Mouse (Mus musculus) neural tube, embryonic 13.5 days (tissue): Measurements from ENCODE around the gene Mapkapk2. TPM values are rescaled to one million over a fixed set of nuclear protein-coding genes. Genes with fewer than 3 reads are reported as not detected.
"Not testable (repeated sequence)": the region's sequence is repeated elsewhere in the genome, so short reads cannot be mapped to it uniquely, and the experiment has no call there.

Experiments
- ATAC-seq: fragments of 200-750 bp; cut with Nextera tagmentation; 2 replicates; pipeline ENCODE4 v1.8.0; 2017; ENCODE audit warnings: low read depth, mild to moderate bottlenecking, moderate TSS enrichment, moderate library complexity
- H3K27ac ChIP-seq: fragments of 300-500 bp; sonication (generic); replicated peaks from 2 replicates; pipeline ENCODE4 v1.5.1; 2015; ENCODE audit warnings: moderate library complexity, mild to moderate bottlenecking, inconsistent platforms
- H3K27me3 ChIP-seq: fragments of 300-500 bp; sonication (generic); 2 replicates; pipeline ENCODE4 v1.6.1; 2015; ENCODE audit warnings: mild to moderate bottlenecking, inconsistent platforms
- H3K36me3 ChIP-seq: fragments of 300-500 bp; sonication (generic); 2 replicates; pipeline ENCODE4 v1.6.1; 2015; ENCODE audit warnings: mild to moderate bottlenecking, inconsistent platforms
- H3K4me1 ChIP-seq: fragments of 300-500 bp; sonication (generic); replicated peaks from 2 replicates; pipeline ENCODE4 v1.6.1; 2015; ENCODE audit warnings: inconsistent platforms
- H3K4me2 ChIP-seq: fragments of 300-500 bp; sonication (generic); 2 replicates; pipeline ENCODE4 v1.6.1; 2015; ENCODE audit warnings: inconsistent platforms, mild to moderate bottlenecking, moderate library complexity
- H3K4me3 ChIP-seq: fragments of 300-500 bp; sonication (generic); 2 replicates; pipeline ENCODE4 v1.5.1; 2015; ENCODE audit warnings: mild to moderate bottlenecking, inconsistent platforms
- H3K9ac ChIP-seq: fragments of 300-500 bp; sonication (generic); 2 replicates; pipeline ENCODE4 v1.6.1; 2015; ENCODE audit warnings: moderate library complexity, mild to moderate bottlenecking, inconsistent platforms
- H3K9me3 ChIP-seq: fragments of 300-500 bp; sonication (generic); 2 replicates; pipeline ENCODE4 v1.6.1; 2016; ENCODE audit warnings: inconsistent platforms
- WGBS: fragments of 180-500 bp; shearing (Covaris S2); methylation state at CpG from one replicate; pipeline ENCODE4 v1.1.7; 2015; 5-methylcytosine and 5-hydroxymethylcytosine counted together
- polyA plus RNA-seq: library from polyadenylated mRNA; unstranded; fragments of >200 nt; fragmentation: Nextera tagmentation; extraction: Ambion mirVana; gene quantifications from 2 replicates; pipeline ENCODE4 v1.2.1, GENCODE M21; 2015

Gene Mapkapk2
- polyA plus RNA-seq, 1 experiment from 2014 or later = 22.7 TPM

- Histone ChIP-seq H3K27me3 (no peaks in the 10 kb centered on the region), H3K4me2 (no peak overlapping the region), H3K36me3 (no peaks in the 10 kb centered on the region), H3K9me3 (peaks cover 9% of the 10 kb centered on the region), H3K27ac (no peak overlapping the region), H3K4me1 (no peaks in the 10 kb centered on the region), H3K9ac (no peak overlapping the region), H3K4me3 (no peak overlapping the region)
- ATAC-seq = no peak
- WGBS = 60% methylated on average over 2 of the region's 2 CpGs
These were observed 55.4 kb downstream of the Mapkapk2 start for GRCm38 (mm10) chr1:131042263-131042662.

- Histone ChIP-seq H3K4me2 (no peak overlapping the region), H3K9ac (no peak overlapping the region), H3K9me3 (peaks cover 10% of the 10 kb centered on the region), H3K36me3 (no peaks in the 10 kb centered on the region), H3K4me1 (no peaks in the 10 kb centered on the region), H3K4me3 (no peak overlapping the region), H3K27me3 (no peaks in the 10 kb centered on the region), H3K27ac (no peak overlapping the region)
- 89% methylated on average over 5 of the region's 5 CpGs for WGBS
- no peak for ATAC-seq
These were observed 58.1 kb downstream of the Mapkapk2 start for GRCm38 (mm10) chr1:131039479-131039878.

DNA sequence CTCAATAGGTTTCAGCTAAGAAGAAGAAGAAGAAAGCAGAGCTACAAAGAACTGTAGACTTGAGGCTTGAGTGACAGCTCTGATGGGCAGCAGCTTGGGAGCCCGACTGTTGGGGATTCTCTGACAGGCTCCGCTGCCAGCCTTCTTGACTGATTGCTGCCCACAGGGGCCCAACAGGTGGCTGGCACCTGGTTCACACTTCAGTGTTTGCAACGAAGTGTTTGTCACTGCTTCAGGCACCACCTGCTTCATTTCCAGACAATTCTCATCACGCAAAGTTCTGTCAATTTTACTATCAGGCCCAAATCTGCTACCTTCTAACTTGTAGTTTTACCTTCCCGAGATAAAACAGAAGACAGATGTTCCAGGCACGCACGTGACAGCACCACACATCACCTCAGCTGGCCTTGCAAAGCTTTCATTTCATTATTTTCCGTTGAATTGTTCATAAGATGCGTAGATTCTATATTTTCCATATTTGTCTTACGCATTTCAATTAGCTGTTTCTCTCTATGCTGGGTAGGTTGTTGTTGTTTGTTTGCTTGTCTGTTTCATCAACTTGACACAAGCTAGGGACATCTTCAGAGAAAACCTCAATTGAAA is 59.1 kb downstream of the Mapkapk2 start:
- H3K27ac ChIP-seq = no peak overlapping the region
- H3K9ac ChIP-seq = no peak overlapping the region
- ATAC-seq = no peak
- H3K4me3 ChIP-seq = no peak overlapping the region
- H3K4me2 ChIP-seq = no peak overlapping the region
- H3K4me1 ChIP-seq = no peaks in the 10 kb centered on the region
- no peaks in the 10 kb centered on the region for H3K36me3 ChIP-seq
- WGBS = 93% methylated on average over 10 of the region's 10 CpGs
- H3K9me3 ChIP-seq = peaks cover 10% of the 10 kb centered on the region
- H3K27me3 ChIP-seq = no peaks in the 10 kb centered on the region

DNA sequence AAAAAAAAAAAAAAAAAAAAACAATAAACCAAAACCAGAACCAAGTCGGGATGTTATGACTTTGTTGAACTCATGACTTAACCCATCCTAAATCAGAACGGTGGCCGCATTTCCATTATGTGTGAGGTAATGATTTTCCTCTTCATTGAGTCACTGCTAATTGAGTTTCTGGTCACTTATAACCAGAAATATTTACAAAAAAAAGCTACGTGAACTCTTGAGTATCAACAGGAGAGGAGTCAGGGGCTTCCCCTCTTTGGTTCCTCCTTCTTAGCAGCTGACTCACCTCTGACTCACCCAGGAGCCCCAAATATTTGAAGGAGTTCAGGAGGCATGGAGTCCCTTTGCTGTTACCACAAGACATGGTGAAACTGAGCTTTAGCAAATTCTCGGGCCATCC is 59.6 kb downstream of the Mapkapk2 start:
- Histone ChIP-seq H3K36me3 (no peaks in the 10 kb centered on the region), H3K4me1 (no peaks in the 10 kb centered on the region), H3K4me3 (no peak overlapping the region), H3K27ac (no peak overlapping the region), H3K27me3 (no peaks in the 10 kb centered on the region), H3K4me2 (no peak overlapping the region), H3K9ac (no peak overlapping the region), H3K9me3 (peaks cover 10% of the 10 kb centered on the region)
- ATAC-seq = no peak
- 98% methylated on average over 5 of the region's 5 CpGs for WGBS

DNA sequence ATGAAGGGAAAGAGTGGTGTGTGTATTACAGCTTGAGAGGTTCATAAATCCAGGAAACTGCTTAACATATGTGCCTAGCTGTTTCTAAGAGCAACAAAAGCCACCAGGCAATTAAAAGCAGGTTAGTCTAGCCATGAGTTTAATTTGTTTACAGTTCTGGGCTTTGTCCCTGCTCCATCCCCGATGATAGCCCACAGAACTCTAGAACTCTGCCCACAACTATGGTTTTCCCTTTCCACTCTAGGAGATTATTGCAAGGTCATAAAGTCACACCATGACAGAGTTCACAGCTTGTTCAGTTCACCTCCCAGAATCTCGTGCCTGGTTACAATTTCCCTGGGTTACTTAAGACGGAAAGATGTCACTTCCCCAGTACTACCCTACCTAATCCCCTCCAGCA is 66.4 kb downstream of the Mapkapk2 start:
- 43% methylated on average over 3 of the region's 3 CpGs for WGBS
- H3K9me3 ChIP-seq = no peaks in the 10 kb centered on the region
- H3K4me3 ChIP-seq = no peak overlapping the region
- no peaks in the 10 kb centered on the region for H3K27me3 ChIP-seq
- H3K4me2 ChIP-seq = no peak overlapping the region
- no peaks in the 10 kb centered on the region for H3K4me1 ChIP-seq
- no peak for ATAC-seq
- no peaks in the 10 kb centered on the region for H3K36me3 ChIP-seq
- H3K27ac ChIP-seq = no peak overlapping the region
- H3K9ac ChIP-seq = no peak overlapping the region

DNA sequence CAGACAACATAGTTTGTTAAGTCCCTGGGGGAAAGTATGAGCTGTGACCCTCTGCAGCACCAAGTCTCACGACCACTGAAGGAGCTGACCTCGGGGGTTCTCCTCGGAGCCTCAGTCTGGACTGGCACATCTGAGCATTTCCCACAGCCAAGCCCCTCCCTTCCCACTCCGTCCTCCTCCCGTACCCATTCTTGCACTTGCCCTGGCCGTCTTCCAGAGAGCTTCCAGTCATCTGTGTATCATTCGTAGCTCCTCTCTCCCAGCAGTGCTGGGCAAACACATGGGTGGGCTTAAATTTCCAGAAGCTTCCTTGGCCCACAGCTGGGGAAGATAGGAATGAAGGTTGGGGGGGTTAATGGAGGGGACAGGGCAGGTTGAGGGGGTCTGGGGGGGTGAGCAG is 67.4 kb downstream of the Mapkapk2 start:
- H3K9ac ChIP-seq = no peak overlapping the region
- H3K4me1 ChIP-seq = no peaks in the 10 kb centered on the region
- H3K9me3 ChIP-seq = no peaks in the 10 kb centered on the region
- ATAC-seq = 0 out of 2 replicates have a peak, but pooled peaks have one; percentile 23
- no peak overlapping the region for H3K27ac ChIP-seq
- 70% methylated on average over 7 of the region's 7 CpGs for WGBS
- H3K4me2 ChIP-seq = no peak overlapping the region
- no peaks in the 10 kb centered on the region for H3K36me3 ChIP-seq
- no peak overlapping the region for H3K4me3 ChIP-seq
- no peaks in the 10 kb centered on the region for H3K27me3 ChIP-seq

GRCm38 (mm10) chr1:131029215-131029614 is 68.4 kb downstream of the Mapkapk2 start:
- Histone ChIP-seq H3K4me2 (no peak overlapping the region), H3K9ac (no peak overlapping the region), H3K27ac (no peak overlapping the region), H3K4me1 (no peaks in the 10 kb centered on the region), H3K36me3 (no peaks in the 10 kb centered on the region), H3K4me3 (no peak overlapping the region), H3K27me3 (no peaks in the 10 kb centered on the region), H3K9me3 (no peaks in the 10 kb centered on the region)
- WGBS = 90% methylated on average over 3 of the region's 3 CpGs
- ATAC-seq = no peak

GRCm38 (mm10) chr1:131025843-131026190 is 71.8 kb downstream of the Mapkapk2 start:
- H3K36me3 ChIP-seq = no peaks in the 10 kb centered on the region
- WGBS = 83% methylated on average over 4 of the region's 4 CpGs
- no peak overlapping the region for H3K27ac ChIP-seq
- no peaks in the 10 kb centered on the region for H3K27me3 ChIP-seq
- H3K9ac ChIP-seq = no peak overlapping the region
- no peak overlapping the region for H3K4me2 ChIP-seq
- no peaks in the 10 kb centered on the region for H3K4me1 ChIP-seq
- no peak for ATAC-seq
- H3K9me3 ChIP-seq = no peaks in the 10 kb centered on the region
- no peak overlapping the region for H3K4me3 ChIP-seq

- H3K4me3 ChIP-seq = no peak overlapping the region
- no peak overlapping the region for H3K4me2 ChIP-seq
- H3K4me1 ChIP-seq = no peaks in the 10 kb centered on the region
- H3K27me3 ChIP-seq = no peaks in the 10 kb centered on the region
- 83% methylated on average over 8 of the region's 8 CpGs for WGBS
- H3K9me3 ChIP-seq = no peaks in the 10 kb centered on the region
- no peak overlapping the region for H3K27ac ChIP-seq
- H3K36me3 ChIP-seq = no peaks in the 10 kb centered on the region
- ATAC-seq = no peak
- no peak overlapping the region for H3K9ac ChIP-seq
These were observed 72.5 kb downstream of the Mapkapk2 start for GRCm38 (mm10) chr1:131024900-131025842.

- H3K9me3 ChIP-seq, H3K4me2 ChIP-seq, ATAC-seq, H3K4me1 ChIP-seq, H3K27me3 ChIP-seq, H3K9ac ChIP-seq, H3K36me3 ChIP-seq, H3K4me3 ChIP-seq, H3K27ac ChIP-seq: not testable (repeated sequence)
- 84% methylated on average over 4 of the region's 4 CpGs for WGBS
These were observed 74.3 kb downstream of the Mapkapk2 start for GRCm38 (mm10) chr1:131023250-131023858.

DNA sequence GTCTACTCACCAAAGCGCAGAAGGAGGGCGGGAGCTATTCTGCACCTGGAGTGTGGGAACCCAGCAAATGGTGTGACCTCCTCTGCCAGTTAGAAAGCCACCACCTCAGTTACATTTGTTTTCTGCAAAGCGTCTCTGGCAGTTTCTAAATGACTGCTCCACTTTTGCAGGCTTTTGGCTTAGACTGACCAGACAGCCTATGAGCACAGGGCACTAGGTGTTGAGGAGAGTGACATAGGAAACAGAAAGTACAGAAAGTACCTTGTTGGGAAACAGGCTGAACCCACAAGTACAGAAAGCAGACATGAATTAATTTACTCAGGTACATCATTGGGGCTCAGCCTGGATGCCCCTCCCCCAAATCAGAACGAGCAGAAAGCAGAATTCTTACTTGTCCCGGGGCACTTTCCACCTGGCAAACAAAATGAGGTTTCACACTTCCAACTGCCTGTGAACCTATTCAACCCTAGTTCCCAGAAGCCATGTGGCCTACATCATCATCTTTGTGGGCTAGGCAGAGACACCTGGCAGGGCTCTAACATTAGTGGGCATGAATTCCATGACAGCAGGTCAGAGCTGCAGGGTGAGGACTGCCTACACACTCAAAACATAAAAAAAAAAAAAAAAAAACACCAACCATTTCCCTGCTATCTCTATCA is 74.9 kb downstream of the Mapkapk2 start:
- Histone ChIP-seq H3K4me2 (no peak overlapping the region), H3K9me3 (no peaks in the 10 kb centered on the region), H3K9ac (no peak overlapping the region), H3K27me3 (no peaks in the 10 kb centered on the region), H3K36me3 (no peaks in the 10 kb centered on the region), H3K4me3 (no peak overlapping the region), H3K27ac (no peak overlapping the region), H3K4me1 (no peaks in the 10 kb centered on the region)
- WGBS = 85% methylated on average over 5 of the region's 5 CpGs
- ATAC-seq = no peak
